Mouse (Mus musculus) frontal cortex, postnatal 10 days (tissue): Measurements from ENCODE around the gene Shmt1.
A peak's percentile ranks its signal among the peaks of the same experiment; 100 is the strongest.

Experiments used
- DNase-seq, 2 experiments: peaks; one replicate each; pipeline ENCODE4 v3.0.0; 2022; ENCODE audit warnings: low spot score in 2 of 2, mixed read lengths in 1 of 2

Shmt1 gene

DNA sequence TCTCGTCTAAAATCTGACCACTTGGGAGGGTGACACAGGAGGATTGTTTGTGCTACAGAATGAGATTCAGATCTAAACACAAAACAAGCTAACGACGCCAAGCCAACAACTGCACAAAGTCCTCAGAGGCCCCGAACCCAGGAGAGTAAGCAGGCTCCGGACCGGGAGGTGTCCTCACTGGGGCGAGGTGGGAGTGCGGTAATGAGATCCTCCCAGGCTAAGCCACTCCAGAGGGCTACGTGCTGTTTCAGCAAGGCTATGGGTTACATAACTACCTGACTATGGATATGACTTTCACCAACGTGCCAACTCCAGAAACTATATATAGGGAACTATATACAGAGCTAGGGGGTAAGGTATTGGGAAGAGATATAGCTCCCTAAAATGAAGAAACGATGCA is 15.2 kb downstream of the Shmt1 start:
- DNase-seq: no peak

GRCm38 (mm10) chr11:60790472-60790871 is 21.0 kb downstream of the Shmt1 start:
- DNase-seq: no peak

GRCm38 (mm10) chr11:60787595-60787994 is 23.9 kb downstream of the Shmt1 start:
- no peak for DNase-seq

- no peak for DNase-seq
Observed at GRCm38 (mm10) chr11:60784179-60784922, 27.2 kb downstream of the Shmt1 start.

- no peak for DNase-seq
Observed at GRCm38 (mm10) chr11:60779673-60780189, 31.8 kb downstream of the Shmt1 start.

DNA sequence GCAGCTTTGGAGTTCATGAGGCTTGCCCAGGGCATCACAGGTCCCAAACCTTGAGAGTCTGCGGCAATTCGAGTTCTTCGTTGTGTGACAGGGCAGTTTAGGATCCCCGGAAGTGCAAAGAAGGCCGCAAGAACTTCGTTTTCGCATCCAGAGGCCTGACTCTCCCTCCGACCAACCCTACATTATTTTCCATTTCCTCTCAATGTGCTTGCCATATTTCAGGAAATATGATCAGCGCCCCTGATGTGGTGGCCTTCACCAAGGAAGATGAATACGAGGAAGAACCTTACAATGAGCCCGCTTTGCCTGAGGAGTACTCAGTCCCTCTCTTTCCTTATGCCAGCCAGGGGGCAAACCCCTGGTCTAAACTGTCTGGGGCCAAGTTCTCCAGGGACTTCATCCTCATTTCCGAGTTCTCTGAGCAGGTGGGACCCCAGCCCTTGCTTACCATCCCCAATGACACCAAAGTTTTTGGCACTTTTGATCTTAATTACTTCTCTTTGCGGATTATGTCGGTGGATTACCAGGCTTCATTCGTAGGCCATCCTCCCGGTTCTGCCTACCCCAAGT is 33.6 kb downstream of the Shmt1 start:
- no peak for DNase-seq

- DNase-seq: peak; percentile 80 to 83
Observed at GRCm38 (mm10) chr11:60776829-60777740, 34.4 kb downstream of the Shmt1 start, which contains the start of the genes Top3a and Smcr8. Gene Top3a, minus strand, starts transcription at chr11:60777365. Gene Smcr8, plus strand, starts transcription at chr11:60777524.

GRCm38 (mm10) chr11:60776107-60776828 is 35.2 kb downstream of the Shmt1 start:
- DNase-seq: no peak

DNA sequence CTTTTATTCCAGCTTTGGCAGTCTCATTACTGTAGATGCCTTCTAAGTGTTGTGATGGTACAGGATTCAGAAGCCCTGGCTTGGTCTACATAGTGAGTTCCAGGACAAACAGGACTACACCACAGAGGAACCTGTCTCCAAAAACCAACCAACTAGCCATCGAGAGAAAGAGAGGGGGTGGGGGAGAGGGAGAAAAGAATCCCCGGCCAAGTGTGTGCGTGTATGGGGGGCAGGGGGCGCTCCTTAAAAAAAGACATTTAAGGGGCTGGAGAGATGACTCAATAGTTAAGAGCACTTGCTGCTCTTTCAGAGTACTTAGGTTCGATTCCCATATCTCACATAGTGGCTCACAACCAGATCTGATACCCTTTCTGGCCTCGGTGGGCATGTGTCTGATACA is 35.9 kb downstream of the Shmt1 start:
- DNase-seq: no peak

- DNase-seq: no peak
Observed at GRCm38 (mm10) chr11:60774841-60775240, 36.7 kb downstream of the Shmt1 start.

DNA sequence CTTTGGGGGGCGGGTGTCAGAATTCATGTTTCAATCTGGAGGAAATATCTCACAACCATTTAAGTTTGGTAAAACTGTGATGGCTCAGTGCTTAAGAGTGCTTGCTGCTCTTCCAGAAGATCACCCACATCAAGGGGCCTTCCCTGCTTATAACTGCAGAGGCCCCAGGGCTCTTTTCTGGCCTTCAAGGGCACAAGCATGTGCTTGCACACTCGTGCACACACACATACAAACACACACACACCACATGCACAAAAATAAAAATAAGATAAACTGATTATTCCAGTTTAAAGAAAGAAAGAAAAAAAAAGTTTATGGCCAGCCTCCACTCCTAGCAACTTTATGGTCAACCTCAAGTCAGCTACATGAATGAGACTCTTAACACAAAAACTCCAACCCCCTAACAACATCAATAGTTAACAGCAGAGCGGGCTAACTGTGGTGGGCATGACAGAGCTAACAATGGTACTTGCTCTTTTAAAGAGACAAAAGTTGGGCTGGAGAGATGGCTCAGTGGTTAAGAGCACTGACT is 37.3 kb downstream of the Shmt1 start:
- DNase-seq: no peak

DNA sequence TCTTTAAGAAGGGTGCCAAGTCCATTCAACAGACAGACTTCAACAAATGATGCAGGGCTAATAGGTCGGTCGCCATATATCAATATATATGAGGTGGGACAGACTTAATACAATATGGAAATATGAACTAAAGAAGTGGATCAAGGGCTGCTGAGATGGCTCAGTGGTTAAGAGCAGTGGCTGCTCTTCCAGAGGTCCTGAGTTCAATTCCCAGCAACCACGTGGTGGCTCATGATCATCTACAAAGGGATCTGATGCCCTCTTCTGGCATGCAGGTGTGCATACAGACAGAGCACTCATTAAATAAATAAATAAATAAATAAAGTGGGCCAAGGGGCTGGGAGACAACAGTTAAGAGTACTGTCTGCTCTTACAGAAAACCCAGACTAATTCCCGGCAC is 39.4 kb downstream of the Shmt1 start:
- DNase-seq: no peak

DNA sequence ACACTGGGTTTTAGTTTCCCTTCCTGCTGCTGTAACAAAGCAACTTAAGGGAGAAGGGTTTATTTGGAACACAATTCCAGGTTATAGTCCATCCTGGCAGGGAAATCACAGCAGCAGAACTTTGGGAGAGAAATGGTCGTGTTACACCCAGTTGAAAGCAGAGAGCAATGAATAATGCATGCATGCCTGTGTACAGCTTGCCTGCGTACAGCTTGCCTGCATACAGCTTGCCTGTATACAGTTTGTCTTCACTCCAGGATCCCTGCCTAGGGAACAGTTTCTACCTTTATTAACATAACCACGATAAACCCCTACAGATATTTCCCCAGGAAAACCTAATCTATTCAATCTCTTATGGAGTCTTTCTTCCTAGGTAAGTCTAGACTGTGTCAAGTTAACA is 40.7 kb downstream of the Shmt1 start:
- no peak for DNase-seq

- no peak for DNase-seq
Observed at GRCm38 (mm10) chr11:60769322-60769721, 42.2 kb downstream of the Shmt1 start.

DNA sequence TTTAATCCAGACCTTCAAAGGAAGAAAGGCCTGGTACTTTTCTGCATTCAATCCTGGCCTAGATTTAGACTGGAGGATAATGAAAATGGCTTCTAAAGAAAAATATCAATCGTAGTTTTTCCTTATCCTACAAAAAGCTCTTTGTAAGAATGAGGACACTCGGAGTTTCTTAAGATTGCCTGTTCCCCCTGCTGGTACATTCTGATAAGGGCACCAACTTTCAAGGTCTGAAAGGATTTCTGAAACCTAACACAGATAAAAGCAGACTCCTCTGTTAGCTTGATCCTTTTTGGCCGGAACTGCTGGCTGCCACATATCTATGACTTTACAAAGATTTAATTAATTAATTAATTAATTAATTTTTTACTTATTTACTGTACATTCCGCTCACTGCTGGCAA is 44.5 kb downstream of the Shmt1 start:
- no peak for DNase-seq

- DNase-seq: no peak
Observed at GRCm38 (mm10) chr11:60761681-60762080, 49.8 kb downstream of the Shmt1 start.

- no peak for DNase-seq
Observed at GRCm38 (mm10) chr11:60755570-60755969, 55.9 kb downstream of the Shmt1 start.

DNA sequence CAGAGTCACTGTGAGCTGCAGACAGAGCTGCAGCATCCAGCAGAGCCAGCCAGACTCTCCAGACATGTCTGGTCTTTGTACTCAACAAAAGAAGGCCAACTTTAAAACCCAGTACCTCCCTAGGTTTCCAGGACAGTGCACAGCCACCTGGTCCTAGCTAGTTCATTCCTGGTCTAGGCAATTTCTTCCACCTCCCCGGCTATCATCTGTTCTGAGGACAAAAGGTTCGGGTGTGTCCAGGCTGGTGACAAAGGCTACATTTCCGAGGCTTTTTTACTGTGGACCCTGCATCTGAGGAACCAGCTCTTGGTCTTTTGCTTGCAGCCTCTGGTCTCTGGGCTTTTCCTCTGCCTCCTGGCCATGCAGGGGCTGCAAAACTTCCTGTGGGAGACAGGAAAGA is 71.2 kb downstream of the Shmt1 start:
- DNase-seq: no peak
